8 mouse cellular contexts compared by ENCODE assay signal in genomic region chr16:11066833-11067191, GRCm38 (mm10). TPM values are rescaled to one million over a fixed set of nuclear protein-coding genes. Genes with fewer than 3 reads are reported as not detected.
A peak's percentile ranks its signal among the peaks of the same experiment; 100 is the strongest.
DNase-seq lines count a peak whose midpoint lies in the region; ATAC-seq and TF ChIP-seq lines count a peak whose summit lies in the region.

No protein-coding gene starts in this region.

- WGBS in bone marrow, adult 2 months = 1% methylated on average over 22 of the region's 22 CpGs
- 0% methylated on average over 22 of the region's 22 CpGs for WGBS in forebrain, embryonic 14.5 days
- whole genome bisulfite sequencing in hindbrain, embryonic 15.5 days = under 1% methylated on average over 21 of the region's 22 CpGs
- WGBS in limb, embryonic 11.5 days = under 1% methylated on average over 22 of the region's 22 CpGs
- 0% methylated on average over 22 of the region's 22 CpGs for WGBS in midbrain, embryonic 15.5 days

- H3K4me1 ChIP-seq in bone marrow, adult 2 months (ENCODE audit: control insufficient read depth, insufficient read depth, low read length) = peaks cover 6% of the 10 kb centered on the region
- H3K4me1 ChIP-seq in forebrain, embryonic 14.5 days (ENCODE audit: control insufficient read depth, insufficient read depth, low read length) = peaks cover 51% of the 10 kb centered on the region
- peaks cover 71% of the 10 kb centered on the region for H3K4me1 ChIP-seq in hindbrain, embryonic 15.5 days (replicated peaks)
- peaks cover 25% of the 10 kb centered on the region for H3K4me1 ChIP-seq in limb, embryonic 11.5 days (ENCODE audit: control insufficient read depth, insufficient read depth, low read length)
- peaks cover 73% of the 10 kb centered on the region for H3K4me1 ChIP-seq in midbrain, embryonic 15.5 days

- no peaks in the 10 kb centered on the region for H3K27me3 ChIP-seq in forebrain, embryonic 14.5 days (replicated peaks; ENCODE audit: control insufficient read depth, insufficient read depth, low read length)
- no peaks in the 10 kb centered on the region for H3K27me3 ChIP-seq in hindbrain, embryonic 15.5 days
- no peaks in the 10 kb centered on the region for H3K27me3 ChIP-seq in limb, embryonic 11.5 days (ENCODE audit: control insufficient read depth, insufficient read depth, low read length)
- H3K27me3 ChIP-seq in midbrain, embryonic 15.5 days (replicated peaks) = no peaks in the 10 kb centered on the region

- no peak for TF ChIP-seq POLR2A in bone marrow, adult 2 months (IDR thresholded peaks at IDR 0.05; ENCODE audit: borderline replicate concordance, control insufficient read depth, low read depth, low read length)

- peak overlapping the region; percentile 70 for H3K4me3 ChIP-seq in bone marrow, adult 2 months (replicated peaks; ENCODE audit: control insufficient read depth, low read depth, low read length)
- peak overlapping the region; percentile 79 for H3K4me3 ChIP-seq in forebrain, embryonic 14.5 days (ENCODE audit: low read depth, low read length)
- H3K4me3 ChIP-seq in hindbrain, embryonic 15.5 days = peak overlapping the region; percentile 87
- H3K4me3 ChIP-seq in limb, embryonic 11.5 days (ENCODE audit: low read depth, low read length) = peak overlapping the region; percentile 89
- H3K4me3 ChIP-seq in midbrain, embryonic 15.5 days = peak overlapping the region; percentile 90

- DNase-seq in adrenal gland, adult (ENCODE audit: inconsistent age in 2 of 2, low spot score in 1 of 2) = peak; percentile 62 to 79
- no peak for DNase-seq in adrenal gland, postnatal 4 days (ENCODE audit: low spot score in 2 of 2)
- peak; percentile 81 for DNase-seq in forebrain, embryonic 14.5 days (ENCODE audit: low spot score)
- DNase-seq in limb, embryonic 11.5 days (ENCODE audit: low spot score) = peak; percentile 82
- DNase-seq in testis, postnatal 14 days (ENCODE audit: low spot score) = peak; percentile 36

- H3K9me3 ChIP-seq in forebrain, embryonic 14.5 days (replicated peaks; ENCODE audit: control insufficient read depth, low read length) = no peaks in the 10 kb centered on the region
- H3K9me3 ChIP-seq in hindbrain, embryonic 15.5 days = no peaks in the 10 kb centered on the region
- no peaks in the 10 kb centered on the region for H3K9me3 ChIP-seq in limb, embryonic 11.5 days (ENCODE audit: control insufficient read depth, low read length)
- no peaks in the 10 kb centered on the region for H3K9me3 ChIP-seq in midbrain, embryonic 15.5 days

- ATAC-seq in forebrain, embryonic 14.5 days = peak; percentile 49
- peak; percentile 25 for ATAC-seq in hindbrain, embryonic 15.5 days (ENCODE audit: low FRiP score, low read depth)
- ATAC-seq in limb, embryonic 11.5 days (ENCODE audit: insufficient number of reproducible peaks, low FRiP score, low TSS enrichment, low read depth) = peak; percentile 26
- ATAC-seq in midbrain, embryonic 15.5 days (replicated peaks) = peak; percentile 50

- peak overlapping the region; percentile 92 for H3K4me2 ChIP-seq in forebrain, embryonic 14.5 days (ENCODE audit: low read length)
- peak overlapping the region; percentile 74 for H3K4me2 ChIP-seq in hindbrain, embryonic 15.5 days
- peak overlapping the region; percentile 86 for H3K4me2 ChIP-seq in limb, embryonic 11.5 days (ENCODE audit: low read depth, severe bottlenecking)
- peak overlapping the region; percentile 77 for H3K4me2 ChIP-seq in midbrain, embryonic 15.5 days

- no peak for TF ChIP-seq CTCF in bone marrow, adult 2 months (IDR thresholded peaks at IDR 0.05; ENCODE audit: control insufficient read depth, insufficient read depth, low read length)

- H3K9ac ChIP-seq in forebrain, embryonic 14.5 days (ENCODE audit: low read length) = peak overlapping the region; percentile 98
- peak overlapping the region; percentile 95 for H3K9ac ChIP-seq in hindbrain, embryonic 15.5 days
- H3K9ac ChIP-seq in limb, embryonic 11.5 days (ENCODE audit: low read length) = peak overlapping the region; percentile 98
- peak overlapping the region; percentile 98 for H3K9ac ChIP-seq in midbrain, embryonic 15.5 days

- peaks cover 14% of the 10 kb centered on the region for H3K36me3 ChIP-seq in forebrain, embryonic 14.5 days (ENCODE audit: control insufficient read depth, insufficient read depth, low read length)
- H3K36me3 ChIP-seq in hindbrain, embryonic 15.5 days = no peaks in the 10 kb centered on the region; the same call in 1 of the 2 replicates
- 0 out of 2 replicates have a peak, but pooled peaks cover 3% of the 10 kb centered on the region for H3K36me3 ChIP-seq in limb, embryonic 11.5 days (ENCODE audit: control insufficient read depth, insufficient read depth, low read length)
- H3K36me3 ChIP-seq in midbrain, embryonic 15.5 days (replicated peaks) = no peaks in the 10 kb centered on the region

- H3K27ac ChIP-seq in bone marrow, adult 2 months (ENCODE audit: control insufficient read depth, insufficient read depth, low read depth, low read length, poor library complexity) = peak overlapping the region; percentile 84
- peak overlapping the region; percentile 98 for H3K27ac ChIP-seq in forebrain, embryonic 14.5 days (ENCODE audit: low read depth, low read length)
- H3K27ac ChIP-seq in hindbrain, embryonic 15.5 days (replicated peaks) = peak overlapping the region; percentile 98
- H3K27ac ChIP-seq in limb, embryonic 11.5 days (replicated peaks; ENCODE audit: low read depth, low read length) = peak overlapping the region; percentile 92
- H3K27ac ChIP-seq in midbrain, embryonic 15.5 days = peak overlapping the region; percentile 99

RNA-seq across cellular contexts. Expression of gene Litaf, which starts 0.9 kb away (rescaled TPM):
- total RNA-seq in adrenal gland, postnatal 4 days (2021) = 10 to 100 TPM; 62.0 to 67.0 TPM
- polyA plus RNA-seq in bone marrow, adult 2 months (2011; ENCODE audit: insufficient read depth, insufficient read length, low replicate concordance, missing spikeins) = 21.6 and 41.1 TPM in 2 replicates
- 41.4 and 44.5 TPM in 2 replicates for polyA plus RNA-seq in forebrain, embryonic 14.5 days (2014; fragmentation: Nextera tagmentation; extraction: Ambion mirVana)
- polyA plus RNA-seq in hindbrain, embryonic 15.5 days (2015; fragmentation: Nextera tagmentation; extraction: Ambion mirVana) = 30.1 and 32.2 TPM in 2 replicates
- polyA plus RNA-seq in limb, embryonic 11.5 days (2014; fragmentation: Nextera tagmentation; extraction: Ambion mirVana) = 87.2 and 90.2 TPM in 2 replicates
- polyA plus RNA-seq in midbrain, embryonic 15.5 days (2015; fragmentation: Nextera tagmentation; extraction: Ambion mirVana) = 28.0 and 28.8 TPM in 2 replicates

RNA-seq across cellular contexts. Expression of gene Snn, which starts 6.1 kb away (rescaled TPM):
- 10 to 100 TPM; 30.7 to 31.1 TPM for total RNA-seq in adrenal gland, postnatal 4 days (2021)
- 12.6 and 21.6 TPM in 2 replicates for polyA plus RNA-seq in bone marrow, adult 2 months (2011; ENCODE audit: insufficient read depth, insufficient read length, low replicate concordance, missing spikeins)
- 170 and 171 TPM in 2 replicates for polyA plus RNA-seq in forebrain, embryonic 14.5 days (2014; fragmentation: Nextera tagmentation; extraction: Ambion mirVana)
- polyA plus RNA-seq in hindbrain, embryonic 15.5 days (2015; fragmentation: Nextera tagmentation; extraction: Ambion mirVana) = 125 and 133 TPM in 2 replicates
- polyA plus RNA-seq in limb, embryonic 11.5 days (2014; fragmentation: Nextera tagmentation; extraction: Ambion mirVana) = 54.2 and 56.4 TPM in 2 replicates
- polyA plus RNA-seq in midbrain, embryonic 15.5 days (2015; fragmentation: Nextera tagmentation; extraction: Ambion mirVana) = 135 TPM in 2 replicates

Comparison
In these comparisons a context has a peak if more than half of its experiments do, and no peak if none do; other contexts are left out.
1. DNase-seq: peak in adrenal gland, adult (2 of 2), forebrain, embryonic 14.5 days (single experiment), limb, embryonic 11.5 days (single experiment) and testis, postnatal 14 days (single experiment); none in adrenal gland, postnatal 4 days (0 of 2).
2. Peak in every context shown above with its lines, with median percentiles within 50 percentile points of each other: H3K27ac ChIP-seq, H3K4me3 ChIP-seq, ATAC-seq, H3K4me2 ChIP-seq and H3K9ac ChIP-seq.